Mouse (Mus musculus): Measurements from ENCODE around the gene Add2.
"Not testable (repeated sequence)": the region's sequence is repeated elsewhere in the genome, so short reads cannot be mapped to it uniquely, and the experiment has no call there.

The Add2 gene

DNA sequence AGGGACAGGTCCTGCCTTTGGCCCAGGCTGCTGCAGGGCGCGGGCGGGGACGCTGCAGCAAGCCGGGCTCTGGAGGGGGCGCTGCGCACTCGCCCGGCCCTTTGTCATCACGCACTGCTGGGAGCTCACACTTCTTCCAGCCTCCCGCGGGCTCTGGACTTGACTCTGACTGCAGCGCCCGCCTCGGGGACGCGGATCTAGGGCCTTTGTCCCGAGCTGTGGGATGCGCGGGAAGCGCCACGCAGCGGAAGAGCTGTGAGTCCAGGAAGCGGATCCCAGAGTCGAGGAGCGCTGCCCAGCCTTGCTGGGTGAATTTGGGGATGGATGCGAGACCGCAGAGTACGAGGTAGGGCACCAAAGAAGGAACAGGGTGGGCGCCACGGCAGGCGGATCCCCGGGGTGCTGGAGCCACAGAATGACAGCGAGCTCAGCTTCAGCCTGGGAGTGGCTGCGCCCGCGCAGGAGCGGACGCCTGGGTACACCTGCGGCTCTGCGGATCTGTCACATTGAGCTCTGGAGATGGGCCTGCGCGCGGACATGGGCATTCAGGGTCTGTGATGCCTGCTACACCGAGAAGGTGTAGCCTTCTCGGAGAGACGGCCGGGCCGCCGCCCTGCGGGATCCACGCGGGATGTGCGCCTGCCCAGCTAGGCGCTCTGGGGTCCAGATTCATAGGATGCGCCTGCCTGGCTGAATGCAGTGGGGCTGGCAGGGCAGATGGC, at the start of gene Add2:
Gene Add2 (plus strand): TSS at position 81 of the 722 bp plus-strand sequence.
- DNase-seq (ENCODE audit: low spot score in 2 of 2), result no peak

GRCm38 (mm10) chr6:85978736-85979135, 49.7 kb upstream of the Add2 start:
- DNase-seq (ENCODE audit: low spot score in 2 of 2), result not testable (repeated sequence)

DNA sequence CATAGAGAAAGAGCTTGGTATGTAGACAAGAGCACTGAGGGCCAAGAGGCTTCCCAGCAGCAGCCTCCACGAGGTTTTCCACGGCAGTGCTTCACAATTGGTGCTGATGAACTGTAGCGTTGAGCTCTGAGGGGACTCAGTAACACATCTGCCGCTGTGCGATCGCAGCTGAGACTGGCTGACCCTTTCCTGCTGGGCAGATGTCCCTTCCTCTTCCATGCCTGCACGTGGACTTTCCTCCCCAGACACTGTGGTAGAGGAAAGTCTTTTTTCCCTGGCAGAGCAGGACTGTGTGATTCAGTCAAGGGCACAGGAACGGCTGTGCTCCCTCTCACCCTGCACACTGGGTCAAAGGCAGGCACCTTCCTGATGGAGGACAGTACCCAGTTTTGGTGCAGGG, 44.1 kb upstream of the Add2 start:
- no peak for DNase-seq (ENCODE audit: low spot score in 2 of 2)

DNA sequence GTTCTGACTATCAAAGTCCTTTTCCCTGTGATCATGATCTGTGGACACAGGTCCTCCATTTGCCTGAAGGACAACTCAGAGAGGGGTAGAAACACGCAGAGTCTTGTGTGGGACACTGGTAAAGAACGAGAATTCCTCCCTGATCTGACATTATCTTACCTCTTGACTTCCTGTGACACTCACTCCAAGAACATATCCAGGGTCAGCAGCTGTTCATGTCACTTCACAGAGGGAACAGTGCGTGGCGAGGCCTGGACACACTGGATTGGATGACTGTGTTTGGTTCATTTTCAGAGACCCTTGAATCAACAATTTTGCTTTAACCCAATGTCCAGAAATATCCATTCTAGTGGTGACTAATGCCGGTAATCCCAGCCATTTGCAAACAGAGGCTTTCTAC, 38.9 kb upstream of the Add2 start:
- DNase-seq (ENCODE audit: low spot score in 2 of 2), result not testable (repeated sequence)

- DNase-seq (ENCODE audit: low spot score in 2 of 2), result not testable (repeated sequence)
Observed at GRCm38 (mm10) chr6:85990774-85991173, 37.7 kb upstream of the Add2 start.

DNA sequence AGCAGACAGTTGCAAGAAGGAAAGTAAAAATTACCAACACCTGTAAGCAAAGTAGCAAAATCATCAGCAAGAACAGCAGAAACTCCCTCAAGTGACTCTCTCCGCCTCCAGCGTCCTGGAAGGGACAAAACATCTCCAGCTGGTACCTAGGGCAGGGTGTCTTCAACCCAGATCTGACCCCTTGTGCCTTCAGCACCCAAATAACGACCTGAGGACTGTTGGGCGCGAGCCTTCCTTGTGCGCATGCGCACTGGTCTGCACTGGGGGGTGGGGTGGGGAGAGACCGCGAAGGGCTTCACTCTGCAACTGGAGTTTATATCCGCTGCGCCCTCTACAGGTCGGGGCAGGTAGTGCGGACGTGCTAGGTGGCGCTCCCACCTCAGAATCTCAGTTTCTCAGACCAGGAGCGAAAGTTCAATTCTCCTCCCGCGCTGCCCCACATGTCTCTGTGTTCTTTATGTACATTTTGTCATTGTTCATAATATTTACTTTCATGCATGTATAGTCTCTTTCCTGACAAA, 25.0 kb upstream of the Add2 start:
- DNase-seq (ENCODE audit: low spot score in 2 of 2), result no peak

DNA sequence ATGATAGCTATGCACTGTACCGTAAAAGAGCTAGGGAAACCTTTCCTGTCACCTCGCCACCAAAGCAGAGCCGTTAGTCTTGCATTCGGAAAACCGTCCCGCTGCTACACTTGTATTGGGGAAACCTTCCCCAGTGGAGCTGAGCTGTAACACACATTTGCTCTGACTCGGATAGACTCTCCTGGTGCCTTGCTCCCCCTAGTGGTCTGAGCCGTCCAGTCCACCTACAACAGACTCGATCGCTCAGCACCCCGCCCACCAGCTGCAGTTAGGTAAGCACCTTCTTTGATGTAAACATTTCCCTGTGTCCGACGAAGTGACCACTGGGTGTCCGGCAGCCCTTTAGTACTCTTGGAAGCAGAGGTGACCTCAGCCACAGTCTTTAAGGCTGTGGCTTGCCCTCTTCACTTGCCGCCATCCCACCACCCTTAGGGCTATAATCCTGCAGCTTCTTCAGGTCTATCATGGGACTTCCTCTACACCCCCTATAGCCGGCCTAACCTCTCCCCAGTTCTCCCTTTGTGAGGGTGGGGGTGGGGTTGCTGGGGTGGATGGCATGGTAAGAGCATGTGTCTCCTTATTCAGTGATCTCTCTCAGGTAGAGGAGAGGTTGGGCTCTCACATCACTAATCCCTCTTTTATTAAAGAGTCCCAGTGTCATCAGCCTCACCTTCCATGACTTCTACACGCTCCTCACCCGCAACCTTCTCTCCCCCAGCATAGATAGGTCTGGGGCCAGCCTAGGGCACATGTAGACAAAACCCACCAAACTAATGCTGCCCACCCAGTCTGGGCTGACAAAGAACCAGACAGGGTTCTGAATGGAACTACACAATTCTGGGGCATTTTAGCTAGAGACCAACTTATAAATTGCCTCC, 24.0 kb upstream of the Add2 start:
- peak; percentile 31 to 38 for DNase-seq (ENCODE audit: low spot score in 2 of 2)

- DNase-seq (ENCODE audit: low spot score in 2 of 2), result peak in 1 of 2 experiments; percentile 27
Observed at GRCm38 (mm10) chr6:86009980-86010379, 18.5 kb upstream of the Add2 start.

GRCm38 (mm10) chr6:86014812-86015211, 13.7 kb upstream of the Add2 start:
- not testable (repeated sequence) for DNase-seq (ENCODE audit: low spot score in 2 of 2)

GRCm38 (mm10) chr6:86015871-86016270, 12.6 kb upstream of the Add2 start, which contains the start of gene Figla:
Figla (plus strand) TSS chr6:86016171.
- DNase-seq (ENCODE audit: low spot score in 2 of 2), result no peak

DNA sequence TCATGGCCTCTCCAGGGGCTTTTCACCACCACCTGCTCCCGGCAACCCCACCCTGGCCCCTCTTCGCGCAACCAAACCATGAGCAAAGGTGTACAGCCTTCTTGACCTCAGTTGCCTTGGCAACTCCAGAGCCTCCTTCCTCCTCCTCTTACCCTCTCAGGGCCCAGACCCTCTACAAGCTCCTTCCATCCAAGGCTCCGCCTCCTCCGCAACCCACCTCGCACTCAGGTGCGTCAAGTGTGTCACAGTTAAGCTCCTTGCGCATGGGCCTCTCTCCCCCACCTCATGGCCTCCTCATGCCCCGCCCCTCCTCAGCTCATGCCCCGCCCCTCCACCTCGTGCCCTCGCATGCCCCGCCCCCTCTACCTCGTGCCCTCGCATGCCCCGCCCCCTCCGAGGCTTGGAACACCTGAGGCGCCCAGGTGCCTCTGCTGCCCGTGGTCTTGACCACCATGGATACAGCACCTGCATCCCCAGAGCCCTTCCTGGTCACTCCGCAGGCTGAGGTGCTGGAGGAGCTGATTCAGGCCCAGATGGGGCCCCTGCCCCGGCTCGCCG, 11.6 kb upstream of the Add2 start:
- no peak for DNase-seq (ENCODE audit: low spot score in 2 of 2)

- no peak for DNase-seq (ENCODE audit: low spot score in 2 of 2)
Observed at GRCm38 (mm10) chr6:86019415-86020237, 8.9 kb upstream of the Add2 start.

DNA sequence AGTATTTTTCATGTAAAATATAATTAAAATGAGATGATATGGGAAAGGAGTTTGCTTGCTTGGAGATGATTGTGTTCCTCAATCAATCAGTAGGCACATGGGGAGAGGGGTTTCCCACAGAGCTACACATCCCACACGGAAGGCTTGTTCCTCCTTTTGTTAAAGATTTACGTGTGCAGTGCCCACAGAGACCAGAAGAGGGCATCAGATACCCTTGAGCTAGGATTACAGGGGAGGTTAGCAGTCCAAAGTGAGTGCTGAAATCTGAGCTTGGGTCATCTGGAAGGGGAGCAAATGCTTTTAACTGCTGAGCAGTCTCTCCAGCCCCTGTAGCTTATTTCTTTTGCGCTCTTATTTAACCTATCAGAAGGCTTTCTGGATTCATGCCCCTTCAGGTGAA, 7.5 kb upstream of the Add2 start:
- DNase-seq (ENCODE audit: low spot score in 2 of 2), result no peak

- DNase-seq (ENCODE audit: low spot score in 2 of 2), result no peak
Observed at GRCm38 (mm10) chr6:86026632-86027292, 1.7 kb upstream of the Add2 start.

DNA sequence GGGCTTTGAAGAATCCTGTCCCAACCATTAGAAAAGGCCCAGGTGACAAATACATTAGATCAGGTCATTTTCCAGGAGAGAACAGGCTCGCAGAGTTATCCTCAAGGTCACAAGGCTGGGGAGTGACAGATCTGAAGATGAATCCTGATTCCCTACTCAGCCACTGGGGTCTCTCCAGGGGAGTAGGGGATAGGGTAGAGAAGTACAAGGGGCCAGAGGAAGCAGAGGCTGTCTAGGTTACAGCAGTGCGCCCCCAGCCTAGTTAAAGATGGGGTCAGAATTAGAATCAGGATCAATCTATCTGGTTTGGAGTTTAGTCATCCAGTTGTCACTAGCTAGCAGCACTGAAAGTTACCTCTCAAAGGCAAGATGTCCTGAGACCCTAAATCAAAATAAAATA, 331 bp upstream of the Add2 start:
- DNase-seq (ENCODE audit: low spot score in 2 of 2), result no peak

DNA sequence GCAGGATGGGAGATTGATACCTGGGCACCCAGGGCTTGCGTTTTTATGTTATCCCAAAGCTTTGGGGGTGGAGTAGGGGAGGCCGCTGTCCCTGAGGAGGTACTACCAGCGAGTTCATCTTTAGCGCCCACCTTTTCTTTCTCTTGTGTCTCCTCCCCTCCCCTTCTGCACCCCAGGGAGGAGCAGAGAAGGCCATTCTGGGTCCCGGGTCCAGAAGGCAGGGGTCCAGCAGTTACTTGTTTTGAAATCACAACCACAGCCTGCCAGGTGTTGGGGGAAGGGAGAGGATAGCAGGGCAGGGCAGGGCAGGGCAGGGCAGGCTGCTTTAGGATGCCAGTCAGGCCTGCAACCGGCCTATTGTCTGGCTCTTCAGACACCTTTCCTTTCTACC, 837 bp downstream of the Add2 start:
- DNase-seq (ENCODE audit: low spot score in 2 of 2), result no peak

DNA sequence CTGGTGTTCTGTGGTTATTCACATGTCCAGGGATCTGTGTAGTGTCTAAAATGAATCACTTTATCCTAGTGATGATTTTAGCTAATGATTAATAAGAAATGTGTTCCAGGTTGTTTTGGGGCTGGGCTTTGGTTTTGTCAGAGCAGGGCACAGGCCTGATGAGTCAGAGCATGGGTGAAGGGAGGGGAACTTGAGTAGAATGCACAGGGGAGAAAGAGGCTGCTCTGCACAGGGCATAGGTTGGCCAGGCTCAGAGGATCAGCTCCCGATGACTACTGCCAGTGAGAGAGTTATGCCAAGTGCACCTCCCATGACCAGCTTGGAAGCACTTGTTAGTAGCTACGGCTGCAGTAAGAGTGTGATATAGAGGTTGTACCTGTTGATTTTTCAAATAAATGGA, 3.0 kb downstream of the Add2 start:
- peak in 1 of 2 experiments; percentile 47 for DNase-seq (ENCODE audit: low spot score in 2 of 2)

GRCm38 (mm10) chr6:86033635-86034034, 5.2 kb downstream of the Add2 start:
- no peak for DNase-seq (ENCODE audit: low spot score in 2 of 2)

- no peak for DNase-seq (ENCODE audit: low spot score in 2 of 2)
Observed at GRCm38 (mm10) chr6:86038901-86039300, 10.4 kb downstream of the Add2 start.

- DNase-seq (ENCODE audit: low spot score in 2 of 2), result no peak
Observed at GRCm38 (mm10) chr6:86040140-86040539, 11.7 kb downstream of the Add2 start.

DNA sequence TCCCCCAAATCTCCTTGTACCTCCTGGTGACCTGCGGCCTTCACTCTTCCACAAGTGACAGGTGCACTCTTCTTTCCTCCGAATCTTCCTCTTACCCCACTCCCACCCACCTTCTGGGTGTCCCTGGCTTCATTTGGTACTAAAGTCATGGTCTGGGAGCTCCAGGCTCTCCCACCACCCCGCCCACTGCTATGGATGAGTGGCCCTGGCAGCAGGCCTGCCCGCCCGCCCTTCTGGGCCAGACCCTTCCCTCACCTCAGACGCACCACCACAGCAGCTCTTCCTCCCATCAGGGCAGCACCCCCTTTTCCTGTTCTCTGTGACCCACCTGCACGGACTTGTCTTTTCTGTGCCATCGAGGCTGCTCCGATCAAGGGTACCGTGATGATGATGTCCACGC, 19.0 kb downstream of the Add2 start:
- DNase-seq (ENCODE audit: low spot score in 2 of 2), result no peak

Measured in urinary bladder, adult 18-20 months (tissue).